Mouse (Mus musculus) c-Kit-negative CD71-positive TER-119-positive erythroid progenitor cells, embryonic 14.5 days (primary cell): Measurements from ENCODE around the gene Tmem262.

ENCODE experiments used
- DNase-seq: peaks from one replicate; pipeline ENCODE4 v3.0.0-alpha.2; 2013; ENCODE audit warnings: low read depth, low spot score

Gene Tmem262

DNA sequence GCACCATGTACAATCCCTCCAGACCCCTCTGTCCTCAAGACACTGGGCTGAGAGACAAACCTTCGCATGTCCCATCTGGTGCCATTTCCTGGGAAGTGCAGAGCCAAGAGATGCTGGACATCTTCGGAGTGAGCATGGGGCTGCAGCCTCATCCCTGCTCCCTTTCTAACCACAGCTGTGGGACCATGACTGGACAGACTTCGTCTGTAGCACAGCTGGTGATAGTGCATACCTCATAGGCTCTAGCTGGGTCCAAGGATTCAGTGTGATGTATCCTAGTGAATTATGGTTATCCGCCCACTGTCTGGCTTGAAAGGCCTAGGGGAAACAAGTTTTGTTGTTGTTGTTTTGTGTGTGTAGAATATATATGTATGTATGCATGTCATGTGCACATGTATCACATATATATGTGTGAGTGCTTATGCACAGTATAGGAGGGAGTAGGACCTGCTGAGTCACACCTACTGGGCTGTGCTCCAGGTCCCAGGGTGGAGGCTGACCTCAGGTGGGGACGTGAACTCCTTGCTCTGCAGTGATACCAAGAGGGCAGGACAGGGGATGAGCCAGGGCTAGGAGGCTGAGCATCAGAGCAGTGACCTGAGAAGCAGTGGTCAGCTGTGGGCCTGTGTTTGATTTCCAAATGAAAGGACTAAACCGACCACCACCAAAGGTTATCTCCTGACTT, 22.5 kb downstream of the Tmem262 start:
- DNase-seq = peak; percentile 46

DNA sequence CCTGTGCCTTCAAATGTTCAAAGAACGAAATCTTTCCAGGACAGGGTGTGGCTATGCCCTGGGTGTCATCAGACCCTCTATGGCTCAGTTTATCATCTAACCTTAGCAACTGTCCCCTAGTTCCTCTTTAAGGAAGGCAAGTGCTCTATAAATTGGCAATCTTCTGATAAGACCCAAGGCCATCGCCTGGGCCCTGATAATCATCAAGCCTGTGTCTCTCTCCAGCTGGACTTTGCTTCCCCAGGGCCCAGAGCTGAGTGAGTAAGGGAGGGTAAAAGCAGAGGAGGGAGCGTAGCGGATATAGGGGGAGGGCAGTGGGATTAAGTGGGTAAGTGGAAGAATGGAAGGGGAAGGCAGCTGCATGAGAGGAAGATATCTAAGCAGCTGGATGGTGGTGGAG, 24.6 kb downstream of the Tmem262 start:
- DNase-seq = no peak

DNA sequence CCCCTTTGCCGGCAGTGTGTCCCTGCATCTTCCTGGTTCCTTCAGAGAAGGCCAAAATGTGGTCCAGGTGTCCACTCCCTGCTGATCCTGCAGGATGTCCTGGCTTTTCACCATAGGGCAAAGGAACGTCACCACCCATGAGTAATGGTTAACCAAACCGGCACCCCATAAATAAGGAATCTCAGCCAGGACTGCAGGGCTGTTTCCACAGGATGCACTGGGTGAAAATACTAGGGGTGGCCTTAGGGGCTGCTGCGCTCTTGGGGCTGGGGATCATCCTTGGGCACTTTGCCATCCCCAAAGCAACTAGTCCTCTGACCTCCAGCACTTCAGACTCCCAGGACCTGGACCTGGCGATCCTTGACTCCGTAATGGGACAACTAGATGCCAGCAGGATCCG, 25.8 kb downstream of the Tmem262 start, which contains the start of gene Naaladl1:
Gene Naaladl1, plus strand, starts transcription at position 197 of the 400 bp plus-strand sequence.
- no peak for DNase-seq

DNA sequence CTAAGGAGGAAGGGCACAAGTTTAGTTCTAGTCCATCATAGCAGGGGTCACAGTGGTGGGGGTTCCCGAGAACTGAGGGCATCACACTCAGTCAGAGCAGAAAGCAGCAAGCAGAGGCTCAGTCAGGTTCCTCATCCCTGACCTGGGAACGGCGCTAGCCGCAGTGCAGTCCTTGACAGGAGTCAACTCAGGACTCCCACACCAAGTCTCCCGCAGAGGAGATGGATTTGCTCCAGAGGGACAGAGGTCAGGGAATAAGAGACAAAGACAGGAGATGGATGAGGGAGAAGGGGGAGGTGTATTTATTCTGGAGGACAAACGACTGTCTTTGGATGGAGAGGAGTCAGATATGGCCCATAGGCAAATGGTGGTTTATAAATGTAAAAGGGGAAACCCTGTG, 33.3 kb downstream of the Tmem262 start:
- DNase-seq = no peak

DNA sequence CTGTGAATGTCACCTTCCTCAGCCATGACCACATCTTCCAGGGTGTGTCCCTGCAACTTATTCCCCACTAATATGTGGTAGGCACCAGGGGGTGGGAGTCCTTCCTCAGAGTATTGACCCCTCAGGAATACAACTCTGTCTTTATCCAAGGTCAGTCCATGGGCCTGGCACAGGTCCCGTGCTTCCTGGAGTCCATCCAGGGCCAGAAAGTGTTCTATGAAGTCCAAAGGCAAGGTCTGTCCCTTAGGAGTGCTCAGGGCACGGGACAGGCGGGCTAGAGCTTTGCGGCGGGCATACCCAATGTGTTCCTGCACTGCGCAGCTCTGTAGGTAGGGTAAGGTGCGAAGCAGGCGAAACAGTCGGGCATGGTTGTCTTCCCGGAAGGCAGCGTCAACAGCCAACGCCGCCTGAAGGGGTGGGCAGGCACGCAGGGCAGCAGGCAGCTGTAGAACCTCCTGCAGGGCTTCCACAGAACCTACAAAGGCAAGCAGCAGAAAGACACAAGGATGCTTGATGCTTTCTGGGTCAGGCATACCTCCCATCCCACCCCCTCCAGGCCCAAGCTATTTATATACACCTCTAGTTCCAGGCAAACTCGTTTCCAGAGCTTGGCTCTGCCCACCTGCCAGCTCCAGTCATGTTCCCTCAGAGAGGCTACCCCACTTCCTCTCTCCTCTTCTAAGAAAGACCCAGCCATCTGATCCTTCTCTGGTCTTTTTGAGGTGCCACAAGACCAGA, 36.4 kb downstream of the Tmem262 start:
- DNase-seq = no peak

DNA sequence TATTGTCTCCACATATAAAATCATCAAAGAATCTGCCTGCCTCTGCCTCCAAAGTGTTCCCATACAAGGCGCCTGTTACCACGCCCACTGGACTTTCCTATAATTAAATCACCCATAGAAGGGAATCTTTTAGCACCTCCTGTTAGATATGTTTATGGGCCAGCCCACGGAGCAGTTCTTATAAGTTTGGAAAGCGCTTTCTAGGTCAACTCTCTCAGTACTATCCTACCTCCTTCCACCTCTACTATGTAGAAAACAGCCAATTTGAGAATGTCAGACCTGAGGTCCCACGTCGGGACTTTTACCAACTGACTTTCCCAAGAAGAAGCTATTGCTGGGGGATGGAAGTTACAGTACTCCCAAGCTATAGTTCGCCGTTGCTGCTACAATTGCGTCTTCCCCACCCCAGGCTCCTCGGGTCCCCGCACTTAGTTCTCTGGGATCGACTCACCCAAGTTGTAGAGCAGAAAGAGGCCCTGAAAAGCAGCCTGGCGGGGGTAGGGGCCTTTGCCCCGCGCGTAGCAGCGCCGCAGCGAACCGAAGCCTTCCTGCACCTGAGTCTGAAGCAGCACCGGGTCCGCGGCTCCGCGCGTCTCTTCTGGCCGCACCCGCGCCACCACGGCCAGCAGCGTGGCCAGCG, 37.6 kb downstream of the Tmem262 start:
- DNase-seq = no peak

DNA sequence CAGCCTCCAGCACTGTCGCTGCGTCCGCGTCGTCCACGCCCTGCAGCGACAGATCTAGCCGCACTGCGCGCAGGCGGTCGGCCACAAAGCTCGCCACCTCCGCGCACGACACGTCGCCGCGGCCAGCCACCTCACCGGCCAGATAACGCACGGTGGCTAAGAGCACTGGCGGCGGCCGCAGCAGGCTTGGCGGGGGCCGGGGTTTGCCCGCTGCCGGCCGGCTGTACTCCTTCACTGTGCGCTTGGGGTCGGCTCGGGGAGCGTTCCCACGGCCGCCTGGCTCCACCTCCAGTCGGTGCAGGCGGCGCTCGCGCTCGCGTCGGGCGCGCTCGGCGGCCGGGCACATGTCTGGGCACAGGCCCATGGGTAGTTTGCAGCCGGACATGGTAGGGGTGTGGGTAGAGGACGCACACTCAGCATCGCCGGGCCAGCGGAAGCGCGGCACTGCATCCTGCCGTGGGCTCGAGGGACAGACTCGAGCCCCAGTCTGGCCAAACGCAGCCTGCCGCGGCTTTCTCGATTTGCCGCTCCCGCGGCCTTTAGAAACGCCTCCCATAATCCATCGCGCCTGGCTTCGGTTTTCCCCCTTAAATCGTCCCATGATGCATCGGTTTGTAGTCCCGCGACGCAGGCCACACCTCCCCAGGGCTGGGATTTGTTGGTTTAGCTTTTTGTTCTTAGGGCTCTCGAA, 38.3 kb downstream of the Tmem262 start, which contains the start of gene Sac3d1:
Gene Sac3d1, minus strand, starts transcription at position 665 of the 691 bp plus-strand sequence.
- DNase-seq = peak; percentile 85

DNA sequence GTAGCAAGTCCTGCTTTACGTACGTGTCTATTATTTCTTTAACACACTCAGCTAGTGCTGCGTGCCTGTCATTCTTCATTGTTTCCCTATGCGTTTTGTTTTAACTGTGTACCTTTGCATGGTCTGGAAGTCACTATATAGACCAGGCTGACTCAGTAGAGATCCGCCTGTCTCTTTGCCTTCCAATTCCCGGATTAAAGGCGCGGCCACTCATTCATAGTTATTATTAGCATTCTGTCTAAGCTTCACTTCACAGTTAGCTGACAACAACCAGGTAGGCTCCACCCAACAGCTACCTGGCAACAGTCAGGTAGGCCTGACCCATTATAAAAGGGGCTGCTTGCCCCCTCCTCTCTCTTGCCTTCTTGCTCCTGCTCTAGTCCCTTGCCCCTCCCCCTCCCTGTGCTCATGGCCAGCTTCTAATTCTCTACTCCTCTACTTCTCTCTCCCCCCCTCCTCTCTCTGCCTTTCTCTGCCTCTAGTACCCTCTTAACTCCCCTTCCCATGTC, 38.9 kb downstream of the Tmem262 start:
- no peak for DNase-seq

DNA sequence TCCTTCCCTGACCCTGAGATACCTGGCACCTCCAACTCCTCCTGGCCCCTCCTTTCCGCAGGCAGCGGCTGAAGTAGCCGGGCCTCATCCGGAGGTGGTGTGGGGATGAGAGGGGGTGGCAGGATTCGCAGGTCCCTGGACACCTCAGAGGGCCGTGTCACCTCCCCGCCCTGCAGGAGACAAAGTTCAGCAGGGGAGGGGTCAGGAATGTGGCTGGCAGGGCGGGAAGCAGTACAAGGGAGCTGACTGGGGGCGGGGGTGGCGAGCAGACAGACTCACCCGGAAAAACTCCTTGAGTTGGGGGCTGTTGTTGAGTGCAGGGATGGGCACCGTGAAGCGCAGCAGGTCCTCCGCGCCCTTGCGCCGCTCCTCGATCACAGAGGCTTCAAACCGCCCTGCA, 41.9 kb downstream of the Tmem262 start:
- DNase-seq = no peak

DNA sequence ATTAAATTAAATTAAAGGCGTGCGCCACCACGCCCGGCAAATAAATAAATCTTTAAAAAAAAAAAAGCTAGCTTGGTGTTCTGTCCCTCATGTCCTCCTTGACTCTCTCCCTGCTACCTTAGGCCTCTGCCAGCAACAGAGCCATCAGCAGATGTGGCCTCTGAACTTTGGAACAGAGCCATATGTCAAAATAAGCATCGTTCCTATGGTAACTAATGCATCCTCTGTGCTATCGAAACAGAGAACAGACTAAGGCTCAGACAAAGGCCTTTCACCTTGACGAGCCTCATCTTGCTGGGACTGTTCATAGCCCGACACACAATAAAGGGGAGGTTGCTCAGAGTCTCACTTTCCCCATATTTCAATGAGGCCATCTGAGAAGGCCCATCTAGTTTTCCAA, 43.5 kb downstream of the Tmem262 start:
- DNase-seq = no peak

DNA sequence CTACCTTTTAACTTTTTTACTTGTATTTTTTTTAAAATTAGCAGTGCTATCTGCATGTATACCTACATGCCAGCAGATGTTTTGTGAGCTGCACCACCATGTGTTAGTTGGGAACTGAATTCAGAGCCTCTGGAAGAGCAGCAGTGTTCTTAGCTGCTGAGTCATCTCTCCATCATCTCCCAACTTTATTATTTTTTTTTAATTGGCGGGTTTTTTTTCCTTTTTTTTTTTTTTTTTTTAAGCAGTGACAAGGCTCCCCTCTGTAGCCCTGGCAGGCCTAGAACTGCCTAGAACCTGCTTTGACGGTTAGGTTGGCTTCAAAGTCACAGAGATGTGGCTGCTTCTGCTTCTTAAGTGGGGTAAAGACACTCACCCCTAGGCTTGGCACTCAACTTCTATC, 45.1 kb downstream of the Tmem262 start:
- DNase-seq = no peak

DNA sequence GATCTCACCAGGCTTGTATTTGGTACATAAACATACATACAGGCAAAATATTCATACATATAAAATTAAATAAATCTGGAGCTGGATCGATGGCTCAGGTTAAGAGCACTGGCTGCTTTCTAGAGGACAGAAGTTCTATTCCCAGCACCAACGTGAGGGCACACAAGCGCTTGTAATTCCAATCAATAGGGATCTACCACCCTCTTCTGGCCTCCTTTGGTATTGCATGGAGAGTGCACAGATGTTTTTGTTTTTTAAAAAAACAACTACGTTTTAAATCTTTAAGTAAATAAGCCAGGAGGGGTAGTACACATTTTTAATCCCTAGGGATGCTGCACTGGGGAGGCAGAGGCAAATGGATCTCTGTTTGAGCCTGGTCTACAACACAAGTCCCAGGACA, 46.5 kb downstream of the Tmem262 start:
- peak; percentile 77 for DNase-seq

DNA sequence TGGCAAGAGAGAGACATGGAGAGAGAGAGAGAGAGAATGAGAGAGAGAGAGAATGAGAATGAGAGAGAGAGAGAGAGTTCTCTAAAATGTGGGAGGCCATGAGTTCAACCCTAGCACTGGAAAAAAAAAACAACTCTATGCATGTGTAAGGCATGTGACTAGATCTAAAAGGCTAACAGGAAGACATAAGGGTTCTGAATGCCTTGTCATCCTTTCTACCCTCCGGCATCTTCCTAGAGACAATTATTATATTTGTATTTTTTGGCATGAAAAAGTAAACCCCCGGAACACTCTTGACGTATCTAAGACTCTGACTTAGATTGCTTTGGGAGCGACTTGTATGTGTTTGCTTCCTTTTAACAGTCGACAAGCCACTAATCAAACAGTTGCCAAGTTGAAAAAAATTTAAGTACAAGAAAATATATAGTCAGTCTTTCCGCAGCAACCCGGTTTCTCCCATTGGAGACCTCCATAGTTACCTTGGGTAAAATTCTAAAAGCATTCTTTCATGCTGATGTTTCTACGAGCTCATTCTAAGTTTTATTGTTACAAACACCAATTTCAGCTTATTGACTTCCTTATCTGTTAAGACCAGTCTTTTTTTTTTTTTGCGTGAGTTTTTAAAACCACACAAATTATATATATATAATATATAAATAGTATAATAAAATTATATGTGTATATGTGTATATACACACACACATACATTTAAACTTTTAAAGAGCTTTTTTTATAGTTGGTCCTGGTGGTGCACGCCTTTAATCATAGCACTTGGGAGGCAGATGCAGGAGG, 47.2 kb downstream of the Tmem262 start:
- no peak for DNase-seq

DNA sequence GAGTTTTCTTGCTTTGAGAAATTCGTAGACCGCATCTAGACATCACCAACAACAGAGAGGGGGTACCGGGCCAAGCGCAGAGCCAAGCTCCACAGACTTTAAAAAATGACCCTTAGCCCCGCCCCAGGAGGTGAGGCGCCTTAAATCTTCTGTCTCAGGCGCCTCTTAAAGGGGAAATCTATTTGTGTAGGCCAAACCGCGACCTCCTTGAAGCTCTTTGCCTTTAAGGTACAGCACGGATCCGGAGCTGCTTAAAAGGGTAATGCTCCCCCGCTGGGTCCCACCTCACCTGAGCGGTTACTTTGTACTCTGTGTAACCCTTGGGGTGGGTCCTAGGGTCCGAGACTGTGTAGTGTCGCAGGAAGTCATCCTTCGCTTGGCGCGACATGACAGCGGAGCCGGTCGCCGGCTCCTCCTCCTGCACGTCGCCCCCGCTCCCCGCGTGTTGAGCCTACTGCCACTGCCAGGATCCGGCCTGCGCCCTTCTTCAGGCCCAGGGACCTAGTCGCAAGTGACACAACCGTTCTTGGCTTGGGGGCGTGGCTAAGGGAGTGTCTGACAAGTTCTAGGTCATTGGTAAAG, 48.0 kb downstream of the Tmem262 start, which contains the start of gene Snx15:
Gene Snx15, minus strand, starts transcription at position 545 of the 582 bp plus-strand sequence.
- peak; percentile 96 for DNase-seq
